Mouse (Mus musculus) kidney, postnatal 4 days (tissue): ENCODE data around the gene Ube3b.

Experiments used
- DNase-seq, 2 experiments: peaks; one replicate each; pipeline ENCODE4 v3.0.0; 2021; ENCODE audit warnings: mixed read lengths in 2 of 2

Ube3b gene

DNA sequence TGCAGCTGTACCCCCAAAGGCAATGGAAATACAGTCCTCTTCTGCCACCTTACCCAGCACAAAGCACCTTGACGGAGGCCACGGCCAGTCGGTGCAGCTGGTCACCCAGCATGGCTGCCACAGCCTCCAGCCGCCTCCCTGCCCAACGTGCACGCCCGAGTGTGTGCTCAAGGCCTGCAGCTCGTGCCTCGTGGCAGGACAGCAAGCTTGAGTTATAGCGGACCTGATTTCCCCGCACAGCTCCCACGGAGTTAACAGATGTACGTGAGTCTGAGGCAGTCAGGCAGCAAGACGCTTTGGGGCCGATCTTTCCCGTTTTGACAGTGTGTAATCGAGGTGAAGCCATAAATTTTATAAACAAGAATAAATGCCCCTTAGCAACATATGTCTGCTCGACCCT, 48.2 kb downstream of the Ube3b start:
- peak in 1 of 2 experiments; percentile 18 for DNase-seq

DNA sequence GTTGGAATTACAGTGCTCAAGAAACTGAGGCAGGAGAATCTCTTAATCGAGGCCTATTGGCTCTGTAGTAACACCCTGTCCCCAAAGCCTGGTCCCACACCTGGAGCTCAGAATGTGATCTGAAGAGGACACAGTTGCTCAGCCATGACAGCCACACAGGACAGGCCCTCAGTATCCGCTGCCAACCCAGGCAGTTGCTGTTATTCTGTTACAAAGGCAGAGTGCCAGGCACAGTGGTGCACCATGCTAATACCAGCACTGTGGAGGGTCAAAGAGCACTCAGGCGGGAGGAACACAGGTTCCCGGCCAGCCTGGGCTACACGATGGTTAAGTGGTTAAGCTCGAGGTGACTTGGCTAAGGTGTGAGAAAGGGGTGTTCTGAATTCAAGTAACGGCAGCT, 49.4 kb downstream of the Ube3b start:
- no peak for DNase-seq

DNA sequence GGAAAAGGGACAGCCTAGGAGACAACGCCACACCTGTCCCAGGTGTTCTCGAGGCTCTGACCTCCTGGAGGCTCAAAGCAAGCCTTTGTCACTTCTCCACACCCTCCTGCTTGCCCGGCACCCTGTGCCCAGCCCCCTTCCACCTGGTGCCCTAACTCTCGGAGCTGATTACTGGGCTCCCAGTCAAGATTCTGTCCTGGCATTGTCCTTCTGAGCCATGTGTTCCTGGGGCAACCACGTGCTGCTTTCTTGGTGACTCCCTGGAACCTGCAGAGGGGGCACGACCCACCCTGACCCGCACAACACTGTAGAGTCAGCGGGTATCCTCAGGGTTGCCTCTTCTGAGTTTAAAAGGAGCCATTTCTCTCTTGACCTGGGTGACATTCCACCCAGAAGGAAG, 54.0 kb downstream of the Ube3b start:
- DNase-seq: no peak

DNA sequence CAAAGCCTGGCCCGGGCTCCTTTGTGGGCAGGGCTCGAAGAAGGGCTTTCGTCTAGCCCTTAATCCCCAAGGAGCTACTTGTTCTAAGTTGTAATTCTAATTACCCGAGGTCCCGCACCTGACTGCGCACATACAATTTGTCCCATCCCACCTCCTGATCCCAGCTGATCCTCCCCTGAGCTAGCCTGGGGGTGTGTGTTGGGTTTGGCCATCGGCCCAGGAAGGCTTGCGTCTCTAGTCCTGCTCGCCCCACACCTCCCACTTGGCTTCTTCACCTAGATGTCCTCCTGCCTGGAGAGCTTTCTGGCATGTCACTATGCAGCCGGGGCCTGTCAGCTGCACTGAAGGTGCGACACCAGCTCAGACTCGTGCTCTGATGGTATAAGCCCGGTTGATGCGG, 55.2 kb downstream of the Ube3b start:
- DNase-seq: no peak

DNA sequence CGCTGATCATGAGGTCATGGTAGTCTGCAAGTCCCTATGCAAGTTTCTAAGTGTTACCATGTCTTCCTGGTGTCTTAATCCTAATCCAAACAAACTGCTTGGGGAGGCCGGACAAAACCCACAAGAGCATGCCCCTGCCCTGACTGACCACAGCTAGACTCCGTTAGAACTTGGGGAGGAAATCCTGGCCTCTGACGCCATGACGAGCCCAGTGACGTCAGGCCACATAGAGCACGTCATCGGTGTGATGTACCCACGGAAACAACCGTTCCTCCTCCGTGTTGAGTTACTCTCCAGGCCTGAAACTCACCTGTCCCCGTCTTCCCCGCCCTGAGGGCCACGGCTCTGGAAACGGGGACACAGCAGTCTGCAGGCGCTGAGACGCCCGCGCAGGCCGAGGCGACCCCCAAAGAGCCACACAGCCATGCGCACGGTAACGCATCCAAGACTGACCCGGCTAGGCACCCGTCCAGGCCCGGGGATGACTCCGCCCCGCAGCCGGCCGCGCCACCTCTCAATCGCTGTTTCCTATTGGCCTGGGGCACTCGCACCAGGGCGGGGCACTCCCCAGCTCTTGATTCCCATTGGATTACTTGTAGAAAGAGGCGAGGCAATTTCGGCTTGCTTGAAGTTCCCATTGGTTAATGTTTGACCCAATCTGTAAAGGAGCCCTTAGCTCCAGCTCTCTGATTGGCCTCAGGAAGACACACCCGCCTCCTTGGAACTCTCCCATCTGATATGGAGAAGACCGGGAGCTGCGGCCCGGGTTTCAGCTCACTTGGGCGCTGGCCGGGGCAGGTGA, 63.4 kb downstream of the Ube3b start, which contains the start of the genes Mmab and Mvk:
TSS of gene Mmab (minus strand) at position 495 of the 802 bp plus-strand sequence.
TSS of gene Mvk (plus strand) at position 704 of the 802 bp plus-strand sequence.
- DNase-seq: peak; percentile 99

DNA sequence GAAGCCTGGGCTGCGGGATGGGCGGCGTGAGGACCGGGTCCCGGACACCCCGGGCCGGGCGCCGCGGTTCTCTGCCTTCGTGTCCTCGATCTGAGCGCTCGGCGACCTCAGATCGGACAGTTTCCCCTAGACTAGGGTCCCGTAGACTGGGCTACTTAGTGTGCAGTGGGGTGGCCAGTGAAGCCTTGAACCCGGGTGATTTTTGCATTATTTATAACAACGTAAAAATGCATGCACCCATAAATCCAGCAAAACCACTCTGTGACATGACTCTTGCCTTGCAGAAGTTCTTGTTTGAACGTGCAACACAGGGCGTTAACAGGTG, 63.9 kb downstream of the Ube3b start:
- DNase-seq: no peak

DNA sequence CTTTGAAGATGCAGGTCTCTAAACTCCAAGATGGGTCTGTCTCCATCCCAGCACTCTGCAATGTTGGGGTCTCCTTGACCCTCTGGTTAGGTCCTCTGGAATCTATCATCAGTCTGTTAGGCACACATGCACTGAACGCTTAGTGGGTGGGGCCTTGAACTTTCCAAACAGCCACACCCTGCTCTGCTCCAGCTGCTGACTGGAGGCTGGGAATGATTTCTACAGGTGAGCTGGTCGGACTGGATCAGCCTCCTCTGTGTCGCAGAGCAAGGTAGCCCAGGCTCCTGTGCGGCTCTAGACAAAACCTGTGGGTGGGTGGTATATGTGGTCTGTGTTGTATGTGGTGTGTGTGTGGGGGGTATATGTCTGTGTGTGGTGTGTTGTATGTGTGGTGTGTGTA, 68.6 kb downstream of the Ube3b start:
- DNase-seq: no peak

DNA sequence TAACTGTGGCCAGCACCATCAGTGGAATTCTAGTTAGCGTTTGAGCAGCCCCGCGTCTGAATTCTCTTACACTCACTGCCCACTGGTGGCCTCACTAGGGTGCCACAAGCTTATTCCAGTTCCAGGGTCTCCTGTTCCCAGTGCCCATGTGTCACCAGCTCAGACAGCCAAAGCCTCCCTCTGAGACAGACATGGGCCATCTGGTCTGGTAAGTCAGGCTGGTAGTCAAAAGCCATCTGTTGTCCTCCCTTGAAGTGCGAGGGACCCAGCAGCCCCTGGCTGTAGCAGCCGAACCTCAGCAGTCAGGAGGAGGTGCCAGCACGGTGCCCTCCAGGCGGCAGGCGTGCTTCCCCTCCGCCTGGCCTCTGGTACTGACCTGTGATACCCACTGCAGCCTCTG, 75.9 kb downstream of the Ube3b start:
- peak in 1 of 2 experiments; percentile 28 for DNase-seq

DNA sequence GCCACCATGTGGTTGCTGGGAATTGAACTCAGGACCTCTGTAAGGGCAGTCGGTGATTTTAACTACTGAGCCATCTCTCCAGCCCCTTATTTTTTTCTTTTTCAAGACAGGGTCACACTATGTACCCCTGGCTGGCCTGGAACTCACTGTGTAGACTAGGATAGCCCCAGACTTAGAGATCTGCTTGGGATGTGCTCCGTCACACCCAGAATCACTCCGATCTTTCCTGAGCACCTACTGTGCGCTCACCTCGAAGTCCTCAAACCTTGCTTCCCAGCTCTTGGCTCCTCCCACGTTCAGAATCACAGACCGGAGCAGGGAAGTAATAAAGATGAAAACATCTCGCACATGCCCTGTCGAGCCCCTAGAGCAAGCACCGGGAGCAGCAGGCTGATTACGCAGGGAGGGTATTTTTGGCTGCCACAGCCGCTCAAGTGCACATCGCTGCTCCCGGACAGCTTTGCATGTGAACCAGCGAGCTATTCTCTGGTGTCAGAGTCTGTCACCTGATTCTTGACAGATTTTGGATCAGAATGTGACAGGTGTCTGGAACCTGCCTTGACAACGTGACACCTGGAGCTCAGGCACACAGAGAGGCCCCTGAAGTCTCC, 76.7 kb downstream of the Ube3b start:
- no peak for DNase-seq

DNA sequence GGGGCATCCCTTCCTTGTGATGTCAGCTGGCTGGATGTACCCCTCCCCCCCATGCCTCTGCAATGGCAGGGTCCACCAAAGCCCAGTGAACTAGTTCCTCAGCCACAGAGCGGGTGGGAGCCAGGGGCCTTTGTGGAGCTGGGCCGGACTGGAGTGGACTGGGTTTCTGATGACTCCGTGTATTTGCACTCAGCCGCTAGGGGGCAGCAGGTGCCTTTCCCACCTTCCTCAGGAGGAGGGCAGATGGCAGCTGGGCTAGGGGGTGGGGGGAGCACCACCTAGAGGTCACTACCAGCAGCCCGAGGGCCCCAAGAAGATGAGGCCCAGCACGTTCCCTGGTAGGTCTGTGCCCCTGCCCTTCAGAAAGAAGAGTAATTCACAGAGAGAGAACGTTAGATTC, 80.8 kb downstream of the Ube3b start:
- peak; percentile 92 to 93 for DNase-seq

DNA sequence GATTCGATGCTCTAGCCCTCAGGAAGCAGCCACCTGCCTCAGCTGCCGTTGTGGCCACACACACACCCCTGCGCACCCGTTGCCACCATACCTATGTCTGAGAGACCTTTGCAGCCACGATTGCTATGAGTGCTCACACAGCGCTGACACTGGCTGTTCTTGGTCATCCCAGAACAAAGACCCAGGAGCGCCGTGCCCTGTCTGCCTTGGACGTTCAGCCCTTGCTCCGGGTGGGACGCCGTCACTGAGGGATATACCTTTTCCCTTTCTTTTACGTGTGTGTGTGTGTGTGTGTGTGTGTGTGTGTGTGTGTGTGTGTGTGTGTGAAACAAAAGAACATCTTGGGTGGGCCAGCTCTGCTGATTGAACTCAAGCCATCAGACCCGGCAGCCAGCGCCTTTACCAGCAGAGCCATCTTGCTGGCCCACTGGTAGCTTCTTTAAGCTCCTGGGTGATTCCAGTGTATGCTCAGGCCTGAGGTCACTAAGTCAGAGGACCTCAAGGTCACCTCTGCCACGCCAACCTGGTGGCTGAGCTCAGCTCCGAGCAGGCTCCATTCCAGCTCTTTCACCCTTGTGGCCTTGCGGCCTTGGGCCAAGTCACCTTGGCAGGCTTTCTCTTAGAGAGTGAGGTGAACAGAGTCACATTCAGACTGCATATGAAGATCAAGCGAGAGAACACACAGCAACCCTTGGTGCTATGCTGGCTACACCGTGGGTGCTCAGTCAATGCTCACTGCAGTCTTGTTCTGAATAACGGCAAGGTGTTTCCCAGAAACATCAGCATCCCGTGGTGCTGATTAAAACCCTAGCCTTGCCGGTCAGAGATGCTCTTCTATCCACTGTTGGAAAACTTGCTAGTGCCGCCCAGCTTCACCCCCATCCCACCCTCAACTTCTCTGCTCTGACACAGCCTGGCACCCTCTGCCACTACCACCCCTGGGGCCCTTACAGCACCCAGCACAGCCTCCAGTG, 81.9 kb downstream of the Ube3b start:
- no peak for DNase-seq

DNA sequence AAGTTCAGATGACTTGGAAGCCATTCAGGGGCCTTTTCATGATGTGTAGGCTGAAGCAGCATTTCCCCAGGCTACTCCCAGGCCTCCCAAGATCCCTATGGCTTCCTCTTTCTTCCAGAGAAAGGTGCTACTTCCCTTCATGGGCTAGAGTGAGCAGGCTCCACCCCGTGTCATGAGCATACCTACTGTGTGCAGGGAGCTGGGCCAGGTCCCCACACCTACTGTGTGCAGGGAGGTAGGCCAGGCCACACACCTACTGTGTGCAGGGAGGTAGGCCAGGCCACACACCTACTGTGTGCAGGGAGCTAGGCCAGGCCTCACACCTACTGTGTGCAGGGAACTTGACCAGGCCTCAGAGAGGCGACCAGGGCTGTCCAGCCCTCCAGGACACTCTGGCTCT, 84.2 kb downstream of the Ube3b start:
- no peak for DNase-seq

DNA sequence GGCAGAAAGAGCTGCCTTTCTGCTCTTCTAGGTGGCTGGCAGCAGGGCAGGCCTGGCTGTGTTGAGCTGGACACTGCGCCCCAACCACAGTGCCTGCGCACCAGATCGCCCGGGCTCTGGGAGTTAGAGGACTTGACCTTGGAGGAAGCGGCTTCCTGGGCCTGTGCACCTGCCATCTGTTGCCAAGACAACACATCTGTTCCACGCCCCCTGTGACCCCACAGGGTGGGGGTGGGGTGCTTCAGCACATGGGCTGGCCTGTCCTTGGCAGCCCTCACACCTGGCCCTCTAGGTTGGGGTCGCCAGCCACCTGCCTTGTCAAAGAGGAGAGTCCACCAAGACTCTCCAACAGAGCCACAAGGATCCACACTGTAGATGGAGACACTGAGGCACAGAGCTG, 85.2 kb downstream of the Ube3b start:
- DNase-seq: peak in 1 of 2 experiments; percentile 37

DNA sequence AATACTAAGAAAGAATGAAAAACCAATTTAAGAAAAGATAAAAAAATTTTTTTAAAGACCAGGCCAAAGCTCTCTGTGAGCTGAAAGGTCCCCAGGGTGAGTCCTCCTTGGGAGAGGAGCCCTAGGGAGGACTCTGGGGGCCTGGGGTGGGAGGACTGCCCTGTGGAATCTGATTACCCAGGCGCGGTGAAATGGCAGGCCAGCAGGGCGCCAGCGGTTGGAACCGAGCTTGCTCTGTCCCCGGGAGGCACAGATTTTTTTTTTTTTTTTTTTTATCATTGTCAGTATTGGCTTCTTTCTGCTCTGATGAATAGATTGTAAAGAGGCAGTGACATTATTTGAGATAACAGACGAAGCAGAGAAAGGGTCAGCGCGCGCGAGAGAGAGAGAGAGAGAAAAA, 86.6 kb downstream of the Ube3b start:
- no peak for DNase-seq

DNA sequence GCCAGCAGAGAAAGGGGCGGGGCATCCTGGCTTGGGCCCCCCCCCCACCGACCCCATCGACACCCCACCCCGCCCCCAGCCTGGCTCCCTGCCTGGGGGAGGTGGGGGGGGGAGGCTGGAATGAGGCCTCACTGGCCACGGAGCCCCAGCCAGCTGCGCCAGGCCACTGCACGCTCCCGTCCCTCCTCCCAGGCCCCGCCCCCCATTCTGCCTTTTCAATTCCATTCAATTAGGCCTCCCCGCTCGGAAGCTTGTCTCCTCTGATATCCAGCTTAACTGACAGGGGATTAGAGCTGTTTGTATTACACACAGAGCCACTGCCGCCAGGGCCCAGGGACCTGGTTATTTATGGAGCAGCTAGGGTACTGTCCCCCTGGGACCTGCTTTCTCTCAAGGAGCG, 87.0 kb downstream of the Ube3b start:
- peak; percentile 88 to 92 for DNase-seq

DNA sequence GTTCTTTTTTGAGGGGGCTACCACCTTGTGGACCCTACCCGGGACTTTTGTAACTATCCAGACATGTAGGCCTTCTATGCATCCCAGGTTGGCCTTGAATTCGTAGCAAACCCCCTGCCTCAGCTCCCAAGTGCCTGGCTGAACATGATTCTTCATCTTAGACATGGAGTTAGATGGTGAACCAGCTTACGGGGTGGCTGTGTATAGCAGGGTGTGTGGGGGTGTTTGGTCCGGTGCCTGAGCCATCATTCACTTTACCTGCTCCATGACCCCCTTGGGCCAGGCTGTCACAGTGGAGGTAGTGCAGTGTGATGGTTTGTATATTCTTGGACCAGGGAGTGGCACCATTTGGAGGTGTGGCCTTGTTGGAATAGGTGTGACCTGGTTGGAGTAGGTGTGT, 87.6 kb downstream of the Ube3b start:
- no peak for DNase-seq

DNA sequence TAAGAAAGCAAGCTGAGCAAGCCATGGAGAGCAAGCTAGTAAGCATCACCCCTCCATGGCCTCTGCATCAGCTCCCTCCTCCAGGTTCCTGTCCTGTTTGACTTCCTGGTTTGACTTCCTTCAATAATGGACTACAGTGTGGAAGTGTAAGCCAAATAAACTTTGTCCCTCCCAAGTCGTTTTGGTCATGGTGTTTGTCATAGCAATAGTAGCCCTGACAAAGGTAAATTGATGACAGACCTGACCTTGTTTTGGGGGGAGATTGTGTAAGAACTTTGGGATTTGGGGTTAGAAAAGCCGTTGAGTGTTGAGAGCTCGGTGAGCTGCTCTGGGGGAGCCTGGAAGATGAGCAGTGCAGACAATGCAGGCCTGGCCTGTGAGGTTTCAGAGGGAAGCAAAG, 90.0 kb downstream of the Ube3b start:
- no peak for DNase-seq
